Mouse (Mus musculus) liver, embryonic 14.5 days (tissue): ENCODE results near the gene Gm13769.

Source experiments
- CTCF ChIP-seq: IDR thresholded peaks from 2 replicates; pipeline ENCODE4 v1.5.1; 2016; ENCODE audit warnings: antibody characterized with exemption, low read depth, control low read depth
- EP300 ChIP-seq: IDR thresholded peaks from 2 replicates; pipeline ENCODE4 v1.6.1; 2016; ENCODE audit warnings: antibody characterized with exemption, low read depth

- TF ChIP-seq EP300 = no peak
- no peak for TF ChIP-seq CTCF
Observed at GRCm38 (mm10) chr2:90292741-90293140, 29.3 kb upstream of the Gm13769 start, which contains the start of gene Olfr1272.
